Mouse (Mus musculus) bone marrow, adult 2 months (tissue): Measurements from ENCODE around the gene Prkar2b.

Experiments used
- CTCF ChIP-seq: fragments of 200-500 bp; IDR thresholded peaks from 2 replicates; pipeline ENCODE4 v1.5.1; 2011; ENCODE audit warnings: low read length, control low read depth; ENCODE audit not compliant: control insufficient read depth, insufficient read depth
- POLR2A ChIP-seq: fragments of 200-500 bp; IDR thresholded peaks from 2 replicates; pipeline ENCODE4 v1.6.1; 2011; ENCODE audit warnings: low read depth, mild to moderate bottlenecking, control low read depth, low read length, borderline replicate concordance; ENCODE audit not compliant: control insufficient read depth

GRCm38 (mm10) chr12:31938391-31938997, 122.6 kb downstream of the Prkar2b start:
- no peak for TF ChIP-seq CTCF
- TF ChIP-seq POLR2A = no peak
